9 mouse cellular contexts compared by ENCODE assay signal in genomic region chr7:126066777-126067176, GRCm38 (mm10). TPM values are rescaled to one million over a fixed set of nuclear protein-coding genes. Genes with fewer than 3 reads are reported as not detected.
DNase-seq lines count a peak whose midpoint lies in the region; ATAC-seq lines count a peak whose summit lies in the region.
"Had no signal": no experiment of that assay in that cellular context is flagged by ENCODE, and none has a peak within 500 bp of the region (broad histone marks: within the 10 kb centered on the region; RNA-seq: fewer than 3 reads in every experiment).

No protein-coding gene starts in this region.

- peak; percentile 17 for DNase-seq in adrenal gland, postnatal 14 days
- DNase-seq in adrenal gland, postnatal 36 days: no peak
- no peak for DNase-seq in lung, postnatal 25 days (ENCODE audit: low spot score)
- DNase-seq in gastrocnemius, postnatal 36 days: peak; percentile 38 to 44
- peak; percentile 41 for DNase-seq in lung, postnatal 36 days
- DNase-seq in spleen, postnatal 10 days (ENCODE audit: low spot score in 2 of 2): no peak

- no peak overlapping the region for H3K4me2 ChIP-seq in lung, embryonic 15.5 days
- H3K4me2 ChIP-seq: heart, embryonic 13.5 days had no signal

- H3K4me3 ChIP-seq in lung, embryonic 15.5 days: no peak overlapping the region
- H3K4me3 ChIP-seq: heart, embryonic 13.5 days had no signal

- peak overlapping the region; percentile 72 for H3K27ac ChIP-seq in lung, embryonic 15.5 days
- H3K27ac ChIP-seq: heart, embryonic 13.5 days had no signal

- H3K4me1 ChIP-seq in lung, embryonic 15.5 days: peaks cover 14% of the 10 kb centered on the region; the same call in 1 of the 2 replicates

- intact Hi-C loops in gastrocnemius, postnatal 36 days (cut with DNase I): no loop called here

- H3K9ac ChIP-seq in lung, embryonic 15.5 days: no peak overlapping the region

- H3K9me3 ChIP-seq in lung, embryonic 15.5 days: no peaks in the 10 kb centered on the region

- ATAC-seq in lung, embryonic 15.5 days (ENCODE audit: borderline replicate concordance, extremely low read depth, low FRiP score, low TSS enrichment): peak; percentile 43
- no peak for ATAC-seq in erythroid progenitor cell, adult 5-6 weeks (replicated peaks; ENCODE audit: low FRiP score, poor library complexity, severe bottlenecking)

- no peaks in the 10 kb centered on the region for H3K27me3 ChIP-seq in lung, embryonic 15.5 days

- H3K36me3 ChIP-seq in lung, embryonic 15.5 days: no peaks in the 10 kb centered on the region

- WGBS in lung, embryonic 15.5 days: 38% methylated on average over 14 of the region's 14 CpGs

RNA-seq across cellular contexts. Expression of gene Gsg1l, which starts 15.4 kb away (rescaled TPM):
- total RNA-seq in adrenal gland, postnatal 14 days (2021): 12.1 and 16.9 TPM in 2 replicates
- 10 to 100 TPM; 68.9 to 70.8 TPM for total RNA-seq in adrenal gland, postnatal 36 days (2021)
- polyA plus RNA-seq in lung, embryonic 15.5 days (2015; fragmentation: Nextera tagmentation; extraction: Ambion mirVana): 2.9 and 3.2 TPM in 2 replicates
- not detected for total RNA-seq in gastrocnemius, postnatal 36 days (2021)
- total RNA-seq in erythroid progenitor cell, adult 5-6 weeks (2015; ENCODE audit: low replicate concordance): not detected in 2 replicates
- not detected in 2 replicates for total RNA-seq in erythroid progenitor cell, adult 5-6 weeks (2017; ENCODE audit: low replicate concordance)

Comparison
In these comparisons a context has a peak if more than half of its experiments do, and no peak if none do; other contexts are left out.
1. DNase-seq: peak in adrenal gland, postnatal 14 days (single experiment), gastrocnemius, postnatal 36 days (2 of 2) and lung, postnatal 36 days (single experiment); none in adrenal gland, postnatal 36 days (0 of 2), lung, postnatal 25 days (single experiment) and spleen, postnatal 10 days (0 of 2).
2. RNA of gene Gsg1l, which starts 15.4 kb away (total RNA-seq): 68.9 to 70.8 TPM in adrenal gland, postnatal 36 days and 12.1 to 16.9 TPM in adrenal gland, postnatal 14 days; not detected in gastrocnemius, postnatal 36 days and not detected in erythroid progenitor cell, adult 5-6 weeks; every median in the first group is over 10 times any median in the second.